Mouse (Mus musculus) olfactory bulb, adult 2 months (tissue): ENCODE results near the gene Slc8a2.

Source experiments
- CTCF ChIP-seq: fragments of 200-500 bp; IDR thresholded peaks from 2 replicates; pipeline ENCODE4 v1.5.1; 2012; ENCODE audit warnings: low read depth, mild to moderate bottlenecking, low read length, moderate library complexity; ENCODE audit not compliant: insufficient read depth
- POLR2A ChIP-seq: fragments of 200-500 bp; IDR thresholded peaks from 2 replicates; pipeline ENCODE4 v1.6.1; 2012; ENCODE audit warnings: mild to moderate bottlenecking, low read depth, low read length, moderate library complexity; ENCODE audit not compliant: insufficient read depth

DNA sequence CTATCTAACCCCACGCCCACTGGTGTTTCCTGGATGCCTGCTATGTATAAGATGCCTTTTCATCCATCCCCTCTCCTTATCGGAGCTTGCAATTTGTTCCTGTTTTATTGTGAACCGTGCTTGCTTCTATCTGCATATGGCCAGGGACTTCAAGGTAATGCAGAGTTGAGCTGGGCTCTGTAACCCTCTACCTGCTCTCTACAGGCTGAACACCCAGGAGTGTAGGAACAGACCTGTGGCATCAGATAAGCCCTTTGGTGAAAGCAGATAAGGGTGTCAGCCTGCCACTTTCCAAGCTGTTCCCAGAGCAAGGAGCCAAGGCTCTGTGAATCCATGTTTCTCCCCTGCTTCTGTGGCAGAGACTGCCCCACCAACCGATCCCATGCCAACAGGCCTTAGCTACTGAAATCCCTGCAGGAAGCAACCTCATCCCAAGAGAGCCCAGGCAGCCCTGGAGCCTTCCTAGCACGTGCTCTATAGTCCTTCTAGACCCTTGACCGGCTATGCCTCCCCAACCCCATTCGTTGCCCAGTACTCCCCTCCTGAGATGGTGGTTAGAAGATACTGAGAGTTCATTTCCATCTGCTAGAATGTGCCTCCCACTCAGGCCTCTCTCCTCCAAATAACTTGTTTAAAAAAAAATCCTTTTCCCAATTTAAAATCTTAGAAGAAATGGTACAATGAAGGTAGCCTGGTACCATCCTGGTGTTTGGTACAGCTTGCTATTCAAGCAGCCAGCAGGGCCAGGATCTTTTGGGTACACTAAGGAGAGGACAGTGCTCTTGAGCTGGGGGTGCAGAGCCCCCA is 18.1 kb upstream of the Slc8a2 start:
- TF ChIP-seq CTCF (no peak), POLR2A (no peak)
